Mouse (Mus musculus) erythroblast, embryonic 14.5 days (primary cell): ENCODE results near the gene Olr1.

Experiments
- GATA1 ChIP-seq: IDR thresholded peaks from 2 replicates; pipeline ENCODE4 v1.6.1; 2012; ENCODE audit warnings: low read length, inconsistent platforms, mixed read lengths
- TAL1 ChIP-seq: IDR thresholded peaks from 3 replicates; pipeline ENCODE4 v1.6.1; 2012; ENCODE audit warnings: low read length, inconsistent platforms, mixed read lengths

GRCm38 (mm10) chr6:129503471-129503870 lies 3.5 kb downstream of the Olr1 start:
- TF ChIP-seq TAL1: no peak
- TF ChIP-seq GATA1: no peak
